Mouse (Mus musculus): Measurements from ENCODE around the gene Dync1i1.
"Not testable (repeated sequence)": the region's sequence is repeated elsewhere in the genome, so short reads cannot be mapped to it uniquely, and the experiment has no call there.

The Dync1i1 gene
- long read RNA-seq, experiment 1, partial matches to known transcripts = 1 of 4 reads
- long read RNA-seq, experiment 1, other reads (novel, unspliced or antisense) = 3 of 4 reads
- long read RNA-seq, experiment 2, partial matches to known transcripts = 0 of 4 reads
- long read RNA-seq, experiment 2, other reads (novel, unspliced or antisense) = 1 of 4 reads

DNA sequence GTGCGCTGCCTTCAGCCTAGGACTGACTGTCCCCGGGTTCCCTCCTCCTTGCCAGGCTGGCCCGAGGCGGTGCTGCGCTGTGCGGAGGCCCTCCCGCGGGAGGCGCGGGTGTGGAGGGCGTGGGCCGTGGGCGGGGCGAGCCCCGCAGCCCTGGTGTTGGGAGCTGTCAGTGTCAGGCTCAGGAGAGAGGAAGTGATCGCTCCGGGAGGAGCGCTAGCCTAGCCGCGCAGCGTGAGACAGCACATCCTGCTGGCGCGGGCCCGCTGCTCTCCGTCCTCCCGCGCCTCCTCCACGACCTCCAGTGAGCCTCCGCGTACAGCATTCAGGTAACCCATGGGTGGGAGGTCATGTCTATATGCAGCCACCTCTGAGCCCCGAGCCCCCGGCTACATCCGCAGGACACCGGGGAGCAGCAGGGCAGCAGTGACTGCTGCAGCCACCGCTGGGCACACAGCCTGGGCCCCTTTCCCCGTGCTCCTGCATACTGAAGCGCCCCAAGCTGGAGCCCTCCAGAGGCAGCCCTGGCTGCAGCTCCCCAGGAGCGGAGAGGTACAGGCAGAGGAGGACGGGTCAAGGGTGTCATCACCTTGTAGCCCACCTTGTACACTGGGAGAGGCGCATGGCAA is at the start of gene Dync1i1:
Gene Dync1i1, plus strand, starts transcription at position 29 of the 626 bp plus-strand sequence.
- intact Hi-C loops (cut with DNase I) = no loop called here

- intact Hi-C loops (cut with DNase I) = no loop called here
Measured at GRCm38 (mm10) chr6:5679738-5680137, 45.7 kb upstream of the Dync1i1 start.

DNA sequence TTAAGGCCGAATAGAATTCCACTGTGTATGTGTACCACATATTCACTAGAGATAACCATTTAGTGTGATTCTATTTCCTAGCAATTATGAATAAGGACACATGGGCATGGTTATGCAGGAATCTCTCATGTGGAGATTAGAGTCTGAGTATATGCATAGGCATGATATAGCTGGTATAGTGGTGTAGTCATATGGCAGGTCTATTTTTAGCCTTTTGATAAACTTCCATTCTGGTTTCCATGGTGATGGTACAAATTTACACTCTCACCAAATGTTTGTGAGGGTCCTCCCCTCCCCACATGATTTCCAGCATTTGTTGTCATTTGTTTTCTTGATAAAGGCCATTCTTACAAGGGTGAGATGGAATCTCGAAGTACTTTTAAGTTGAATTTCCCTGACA is 23.6 kb upstream of the Dync1i1 start:
- intact Hi-C loops (cut with DNase I) = no loop called here

GRCm38 (mm10) chr6:5707894-5708293 is 17.5 kb upstream of the Dync1i1 start:
- intact Hi-C loops (cut with DNase I) = not testable (repeated sequence)

GRCm38 (mm10) chr6:5710063-5710605 is 15.3 kb upstream of the Dync1i1 start:
- intact Hi-C loops (cut with DNase I) = no loop called here

- intact Hi-C loops (cut with DNase I) = no loop called here
Measured at GRCm38 (mm10) chr6:5712620-5713019, 12.8 kb upstream of the Dync1i1 start.

DNA sequence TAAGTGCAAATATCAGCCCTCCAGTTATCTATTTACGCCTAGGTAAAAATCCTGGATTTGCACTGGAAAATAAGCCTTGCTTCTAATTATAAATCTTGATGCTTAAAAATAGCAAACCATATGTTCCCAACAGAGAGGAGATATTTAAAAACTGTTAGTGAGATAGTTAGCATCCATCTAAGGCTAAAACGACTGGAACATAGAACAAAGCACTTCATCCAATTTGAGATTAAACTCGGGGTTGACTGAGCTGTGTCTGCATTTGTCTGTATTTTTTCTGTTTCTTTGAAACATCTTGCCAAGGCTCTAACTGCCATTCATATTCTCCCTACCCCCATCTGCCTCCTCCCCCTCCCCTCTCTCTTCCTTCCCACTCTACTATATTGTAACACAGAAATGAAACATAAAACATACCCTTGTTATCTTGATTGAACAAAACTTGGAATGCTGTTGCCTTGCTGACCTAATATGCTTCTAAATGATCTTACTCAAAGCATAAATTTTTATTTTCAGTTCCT is 10.3 kb upstream of the Dync1i1 start:
- intact Hi-C loops (cut with DNase I) = no loop called here

GRCm38 (mm10) chr6:5718955-5719354 is 6.5 kb upstream of the Dync1i1 start:
- intact Hi-C loops (cut with DNase I) = no loop called here

DNA sequence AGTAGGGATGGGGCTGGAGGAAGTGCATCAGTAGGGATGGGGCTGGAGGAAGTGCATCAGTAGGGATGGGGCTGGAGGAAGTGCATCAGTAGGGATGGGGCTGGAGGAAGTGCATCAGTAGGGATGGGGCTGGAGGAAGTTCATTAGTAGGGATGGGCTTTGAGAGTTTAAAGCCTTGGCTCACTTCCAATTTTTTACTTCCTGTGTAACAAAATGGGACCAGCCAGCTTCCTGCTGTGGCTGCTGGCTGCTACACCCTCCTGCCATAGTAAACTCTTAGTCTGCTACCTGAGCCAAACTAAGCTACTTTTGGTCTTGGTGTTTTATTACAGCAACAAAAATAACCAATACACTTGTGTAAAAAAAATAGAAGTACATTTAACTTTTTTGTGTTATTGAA is 4.7 kb upstream of the Dync1i1 start:
- intact Hi-C loops (cut with DNase I) = not testable (repeated sequence)

DNA sequence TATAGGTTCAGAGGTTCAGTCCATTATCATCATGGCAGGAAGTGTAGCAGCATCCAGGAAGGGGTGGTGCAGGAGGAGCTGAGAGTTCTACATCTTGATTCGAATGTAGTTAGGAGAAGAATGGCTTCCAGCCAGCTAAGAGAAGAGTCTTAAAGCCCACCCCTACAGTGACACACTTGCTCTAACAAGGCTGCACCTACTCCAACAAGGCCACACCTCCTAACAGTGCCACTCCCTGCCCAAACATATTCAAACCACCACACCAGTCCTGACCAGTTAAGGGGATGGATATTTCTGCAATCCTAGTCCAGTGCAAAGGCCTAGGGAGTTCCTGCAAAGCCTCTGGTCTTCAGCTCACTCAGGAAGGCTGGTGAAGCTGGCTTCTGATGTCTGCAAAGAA is 1.5 kb upstream of the Dync1i1 start:
- intact Hi-C loops (cut with DNase I) = no loop called here

GRCm38 (mm10) chr6:5726237-5726670 is 815 bp downstream of the Dync1i1 start:
- intact Hi-C loops (cut with DNase I) = no loop called here

DNA sequence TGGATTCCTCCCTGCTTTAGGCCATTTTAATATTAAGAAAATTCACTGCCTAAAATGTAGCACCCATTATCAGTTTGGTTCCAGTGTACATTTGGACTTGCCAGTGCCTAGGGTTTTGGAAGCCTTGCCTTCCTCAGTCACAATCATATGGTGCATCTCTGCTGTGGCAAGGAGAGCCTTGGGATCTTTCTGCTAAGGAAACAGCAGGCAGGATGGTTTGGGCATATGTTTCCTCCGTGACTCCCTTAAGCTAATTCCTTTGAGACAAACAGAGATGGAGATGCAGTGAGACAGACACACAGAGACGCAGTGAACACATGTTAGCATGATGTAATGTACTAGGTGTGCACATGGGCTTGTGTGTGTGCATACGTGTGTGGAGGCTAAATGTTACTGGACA is 7.8 kb downstream of the Dync1i1 start:
- intact Hi-C loops (cut with DNase I) = no loop called here

GRCm38 (mm10) chr6:5734398-5734797 is 9.0 kb downstream of the Dync1i1 start:
- intact Hi-C loops (cut with DNase I) = no loop called here

- intact Hi-C loops (cut with DNase I) = no loop called here
Measured at GRCm38 (mm10) chr6:5734862-5735261, 9.4 kb downstream of the Dync1i1 start.

DNA sequence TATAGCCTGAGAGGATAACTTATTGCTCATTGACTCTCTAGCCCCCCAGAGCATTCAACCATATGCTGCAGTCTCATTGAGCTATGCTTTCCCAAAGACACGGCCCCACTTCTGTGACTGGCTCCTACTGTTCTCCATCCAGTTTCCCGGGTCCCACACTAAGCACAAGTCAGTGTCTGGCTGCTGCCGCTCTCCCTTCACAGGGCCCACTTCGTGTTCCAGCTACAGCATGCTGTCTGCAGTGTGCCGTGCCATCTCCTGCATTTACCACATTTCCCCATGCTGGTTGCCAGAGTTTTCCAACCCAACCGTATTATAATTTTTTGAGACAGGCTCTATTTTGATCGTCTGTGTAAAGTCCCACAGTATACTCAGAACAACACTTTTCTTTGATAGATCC is 14.3 kb downstream of the Dync1i1 start:
- intact Hi-C loops (cut with DNase I) = no loop called here

- intact Hi-C loops (cut with DNase I) = no loop called here
Measured at GRCm38 (mm10) chr6:5741395-5742032, 16.1 kb downstream of the Dync1i1 start.

- intact Hi-C loops (cut with DNase I) = no loop called here
Measured at GRCm38 (mm10) chr6:5750079-5750711, 24.8 kb downstream of the Dync1i1 start.

DNA sequence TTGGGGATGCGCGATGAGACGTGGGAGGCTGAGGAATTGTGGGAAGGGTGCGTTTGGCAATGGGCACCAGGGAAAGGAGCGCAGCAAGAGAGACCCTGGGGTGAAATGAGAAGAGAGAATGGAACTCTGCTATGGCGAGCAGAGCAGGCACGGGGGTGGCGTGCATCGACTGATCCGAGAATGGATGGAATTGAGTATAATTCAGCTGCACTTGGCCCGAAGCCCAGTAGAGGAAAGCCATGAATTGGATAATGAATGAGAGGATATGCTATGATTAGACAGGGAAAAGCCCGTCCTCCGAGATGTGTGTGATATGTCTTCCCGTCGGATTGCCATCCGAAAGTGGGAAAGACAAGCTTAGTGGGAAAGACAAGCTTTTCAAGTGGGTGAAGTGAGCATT is 26.7 kb downstream of the Dync1i1 start:
- intact Hi-C loops (cut with DNase I) = no loop called here

DNA sequence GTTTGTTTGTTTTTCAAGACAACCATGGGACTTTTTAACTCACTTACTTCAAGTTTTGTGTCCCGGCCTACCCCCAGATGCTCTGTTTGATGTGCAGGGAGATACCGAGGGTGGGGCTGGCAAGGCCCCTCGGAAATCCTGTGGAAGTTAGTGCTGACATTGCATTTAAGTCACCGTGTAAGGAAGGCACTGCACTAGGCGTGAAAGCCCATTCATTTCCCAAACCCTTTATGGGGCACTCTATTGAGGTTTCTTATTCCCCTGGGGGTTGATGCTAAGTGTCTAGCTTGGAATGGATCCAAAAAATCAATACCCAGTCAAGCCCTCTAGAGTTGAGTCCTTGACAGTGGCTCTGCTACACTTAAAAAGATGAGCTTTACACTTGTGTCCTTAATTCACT is 27.2 kb downstream of the Dync1i1 start:
- intact Hi-C loops (cut with DNase I) = no loop called here

- intact Hi-C loops (cut with DNase I) = no loop called here
Measured at GRCm38 (mm10) chr6:5756509-5757130, 31.2 kb downstream of the Dync1i1 start.

DNA sequence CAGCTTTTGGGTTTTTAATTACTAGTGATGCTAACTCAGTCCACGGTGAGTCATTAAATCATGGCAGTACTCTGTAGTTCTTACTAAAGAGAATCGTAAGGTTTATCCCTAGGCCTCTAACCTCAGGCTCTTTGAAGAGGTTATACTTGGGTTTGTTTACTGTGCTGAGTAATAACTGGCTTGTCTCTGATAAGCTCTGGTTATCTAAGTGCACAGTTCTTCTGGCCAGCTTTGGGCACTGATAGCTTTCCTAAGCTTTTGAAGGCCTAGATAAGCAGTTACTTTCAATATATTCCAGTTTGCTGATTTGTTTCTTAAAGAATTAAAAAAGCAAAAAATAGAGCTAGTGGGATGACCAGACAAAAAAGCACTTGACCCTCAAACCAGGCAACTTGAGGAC is 37.5 kb downstream of the Dync1i1 start:
- intact Hi-C loops (cut with DNase I) = no loop called here

Data from adrenal gland (tissue).